In genomic region chr5:131813331-131813781, GRCm38 (mm10) we compare ENCODE assay signal across 9 mouse cellular contexts.
DNase-seq lines count a peak whose midpoint lies in the region; ATAC-seq lines count a peak whose summit lies in the region.
"Had no signal": no experiment of that assay in that cellular context is flagged by ENCODE, and none has a peak within 500 bp of the region (broad histone marks: within the 10 kb centered on the region; RNA-seq: fewer than 3 reads in every experiment).

No protein-coding gene starts in this region.

- H3K27me3 ChIP-seq in liver, embryonic 13.5 days: no peaks in the 10 kb centered on the region
- H3K27me3 ChIP-seq: liver, embryonic 15.5 days had no signal

- H3K4me2 ChIP-seq in liver, embryonic 13.5 days: no peak overlapping the region
- H3K4me2 ChIP-seq: liver, embryonic 15.5 days had no signal

- intact Hi-C loops in heart, postnatal 10 days (cut with DNase I): loop anchor here (5.0 kb wide), 1 partner anchor 276 kb away; no protein-coding TSS in a partner anchor

- peaks cover 38% of the 10 kb centered on the region for H3K4me1 ChIP-seq in liver, embryonic 13.5 days (replicated peaks)

- ATAC-seq in liver, embryonic 13.5 days (ENCODE audit: low read depth): 0 out of 2 replicates have a peak, but pooled peaks have one; percentile 7
- ATAC-seq in frontal cortex, adult (ENCODE audit: low TSS enrichment): peak; percentile 86

- H3K9ac ChIP-seq in liver, embryonic 13.5 days: no peak overlapping the region
- H3K9ac ChIP-seq: liver, embryonic 15.5 days had no signal

- no peak overlapping the region for H3K27ac ChIP-seq in liver, embryonic 13.5 days

- H3K9me3 ChIP-seq in liver, embryonic 13.5 days (replicated peaks): no peaks in the 10 kb centered on the region
- H3K9me3 ChIP-seq: liver, embryonic 15.5 days had no signal

- no peak overlapping the region for H3K4me3 ChIP-seq in liver, embryonic 13.5 days (replicated peaks)
- H3K4me3 ChIP-seq: liver, embryonic 15.5 days had no signal

- 43% methylated on average over 7 of the region's 7 CpGs for WGBS in liver, embryonic 13.5 days (ENCODE audit: insufficient replicate concordance)

- no peaks in the 10 kb centered on the region for H3K36me3 ChIP-seq in liver, embryonic 13.5 days
- H3K36me3 ChIP-seq: liver, embryonic 15.5 days had no signal

- no peak for DNase-seq in liver, embryonic 13.5 days
- no peak for DNase-seq in liver
- DNase-seq in heart, postnatal 10 days: peak; percentile 17 to 23
- DNase-seq in right cerebral cortex, postnatal 25 days: peak; percentile 66
- no peak for DNase-seq in cerebellum, adult 9-11 months
- DNase-seq in retina, embryonic 14.5 days (ENCODE audit: low spot score): no peak
- no peak for DNase-seq in adrenal gland, postnatal 10 days

Comparison
In these comparisons a context has a peak if more than half of its experiments do, and no peak if none do; other contexts are left out.
1. DNase-seq: peak in heart, postnatal 10 days (2 of 2) and right cerebral cortex, postnatal 25 days (single experiment); none in liver, embryonic 13.5 days (single experiment), liver (single experiment), cerebellum, adult 9-11 months (single experiment), retina, embryonic 14.5 days (single experiment) and adrenal gland, postnatal 10 days (single experiment).